Mouse (Mus musculus) heart, embryonic 16.5 days (tissue): ENCODE measurements around the gene Macrod2. TPM values are rescaled to one million over a fixed set of nuclear protein-coding genes. Genes with fewer than 3 reads are reported as not detected.

Source experiments
- ATAC-seq: fragments of 200-750 bp; cut with Nextera tagmentation; replicated peaks from 2 replicates; pipeline ENCODE4 v1.8.0; 2017; ENCODE audit warnings: moderate number of reproducible peaks; ENCODE audit not compliant: insufficient read depth, low FRiP score; ENCODE audit errors: extremely low read depth
- H3K27ac ChIP-seq: fragments of 300-500 bp; sonication (generic); 2 replicates; pipeline ENCODE4 v1.5.1; 2014; ENCODE audit warnings: mild to moderate bottlenecking, low read length, control low read depth, moderate library complexity
- H3K27me3 ChIP-seq: fragments of 300-500 bp; sonication (generic); 2 replicates; pipeline ENCODE4 v1.6.1; 2014; ENCODE audit warnings: low read length, mixed read lengths; ENCODE audit not compliant: control insufficient read depth, insufficient read depth
- H3K36me3 ChIP-seq: fragments of 300-500 bp; sonication (generic); 2 replicates; pipeline ENCODE4 v1.6.1; 2014; ENCODE audit not compliant: control insufficient read depth, insufficient read depth
- H3K4me1 ChIP-seq: fragments of 300-500 bp; sonication (generic); 2 replicates; pipeline ENCODE4 v1.6.1; 2014; ENCODE audit warnings: low read length, mixed read lengths; ENCODE audit not compliant: control insufficient read depth, insufficient read depth
- H3K4me2 ChIP-seq: fragments of 300-500 bp; sonication (generic); 2 replicates; pipeline ENCODE4 v1.6.1; 2014; ENCODE audit warnings: low read depth, mild to moderate bottlenecking, control low read depth, low read length
- H3K4me3 ChIP-seq: fragments of 300-500 bp; sonication (generic); 2 replicates; pipeline ENCODE4 v1.5.1; 2014; ENCODE audit warnings: mild to moderate bottlenecking, control low read depth, low read length
- H3K9ac ChIP-seq: fragments of 300-500 bp; sonication (generic); 2 replicates; pipeline ENCODE4 v1.6.1; 2014; ENCODE audit warnings: low read length, control low read depth
- H3K9me3 ChIP-seq: fragments of 300-500 bp; sonication (generic); replicated peaks from 2 replicates; pipeline ENCODE4 v1.6.1; 2016; ENCODE audit warnings: low read length; ENCODE audit not compliant: control insufficient read depth
- WGBS: fragments of 180-500 bp; shearing (Covaris S2); extraction: QIAGEN DNeasy Blood & Tissue Kit; methylation state at CpG from one replicate; pipeline ENCODE4 v1.1.7; 2014; 5-methylcytosine and 5-hydroxymethylcytosine counted together
- polyA plus RNA-seq: library from polyadenylated mRNA; unstranded; fragments of >200 nt; fragmentation: Nextera tagmentation; extraction: Ambion mirVana; gene quantifications from 2 replicates; pipeline ENCODE4 v1.2.1, GENCODE M21; 2015

Gene Macrod2
- 23.2 and 23.6 TPM in 2 replicates for polyA plus RNA-seq

GRCm38 (mm10) chr2:140395179-140395578, at the start of gene Macrod2:
Gene Macrod2, plus strand, starts transcription at chr2:140395309.
- peaks cover 3% of the 10 kb centered on the region; the same call in 1 of the 2 replicates for H3K27me3 ChIP-seq
- peak within 1 kb of the TSS; percentile 55 for H3K27ac ChIP-seq
- WGBS = 0% methylated on average over 47 of the region's 47 CpGs
- H3K36me3 ChIP-seq = no peaks in the 10 kb centered on the region
- peak within 1 kb of the TSS; percentile 97 for H3K4me2 ChIP-seq
- H3K4me3 ChIP-seq = peak within 1 kb of the TSS; percentile 77
- ATAC-seq = peak; percentile 99
- H3K9me3 ChIP-seq = no peaks in the 10 kb centered on the region
- H3K9ac ChIP-seq = peak within 1 kb of the TSS; percentile 76
- peaks cover 7% of the 10 kb centered on the region for H3K4me1 ChIP-seq

- Histone ChIP-seq H3K9me3 (no peaks in the 10 kb centered on the region), H3K4me3 (no peak overlapping the region), H3K36me3 (no peaks in the 10 kb centered on the region), H3K27me3 (no peaks in the 10 kb centered on the region), H3K4me2 (no peak overlapping the region), H3K9ac (no peak overlapping the region), H3K4me1 (no peaks in the 10 kb centered on the region), H3K27ac (no peak overlapping the region)
- ATAC-seq = no peak
- whole genome bisulfite sequencing = 45% methylated on average over 2 of the region's 2 CpGs
Measured at GRCm38 (mm10) chr2:140359905-140360304, 35.2 kb upstream of the Macrod2 start.

GRCm38 (mm10) chr2:140364804-140365203, 30.3 kb upstream of the Macrod2 start:
- H3K9ac ChIP-seq = no peak overlapping the region
- WGBS = 63% methylated on average over 1 of the region's 1 CpGs
- no peaks in the 10 kb centered on the region for H3K4me1 ChIP-seq
- no peak overlapping the region for H3K4me2 ChIP-seq
- H3K36me3 ChIP-seq = no peaks in the 10 kb centered on the region
- H3K4me3 ChIP-seq = no peak overlapping the region
- no peak for ATAC-seq
- no peak overlapping the region for H3K27ac ChIP-seq
- H3K27me3 ChIP-seq = no peaks in the 10 kb centered on the region
- no peaks in the 10 kb centered on the region for H3K9me3 ChIP-seq

GRCm38 (mm10) chr2:140389525-140389924, 5.6 kb upstream of the Macrod2 start, which contains the start of gene Sel1l2:
Gene Sel1l2, minus strand, starts transcription at chr2:140389706.
- WGBS = 40% methylated on average over 4 of the region's 4 CpGs
- Histone ChIP-seq H3K9ac (no peak within 1 kb of the TSS), H3K9me3 (no peaks in the 10 kb centered on the region), H3K4me2 (no peak within 1 kb of the TSS), H3K4me1 (no peaks in the 10 kb centered on the region), H3K27me3 (no peaks in the 10 kb centered on the region), H3K36me3 (no peaks in the 10 kb centered on the region), H3K4me3 (no peak within 1 kb of the TSS), H3K27ac (no peak within 1 kb of the TSS)
- ATAC-seq = no peak

- Histone ChIP-seq H3K4me3 (peak overlapping the region; percentile 77), H3K9me3 (no peaks in the 10 kb centered on the region), H3K27me3 (peaks cover 3% of the 10 kb centered on the region; the same call in 1 of the 2 replicates), H3K36me3 (no peaks in the 10 kb centered on the region), H3K27ac (peak overlapping the region; percentile 55), H3K4me2 (peak overlapping the region; percentile 97), H3K4me1 (peaks cover 7% of the 10 kb centered on the region), H3K9ac (peak overlapping the region; percentile 76)
- peak; percentile 56 for ATAC-seq
- under 1% methylated on average over 52 of the region's 58 CpGs for WGBS
Measured at GRCm38 (mm10) chr2:140395744-140396231, 679 bp downstream of the Macrod2 start.

GRCm38 (mm10) chr2:140425844-140426243, 30.7 kb downstream of the Macrod2 start:
- Histone ChIP-seq H3K4me1 (no peaks in the 10 kb centered on the region), H3K4me2 (no peak overlapping the region), H3K9me3 (no peaks in the 10 kb centered on the region), H3K27ac (no peak overlapping the region), H3K9ac (no peak overlapping the region), H3K36me3 (no peaks in the 10 kb centered on the region), H3K27me3 (no peaks in the 10 kb centered on the region), H3K4me3 (no peak overlapping the region)
- ATAC-seq = no peak

- H3K9me3 ChIP-seq = no peaks in the 10 kb centered on the region
- H3K4me2 ChIP-seq = no peak overlapping the region
- ATAC-seq = no peak
- H3K27ac ChIP-seq = no peak overlapping the region
- no peak overlapping the region for H3K9ac ChIP-seq
- H3K27me3 ChIP-seq = no peaks in the 10 kb centered on the region
- H3K4me1 ChIP-seq = no peaks in the 10 kb centered on the region
- 11% methylated on average over 4 of the region's 4 CpGs for WGBS
- no peaks in the 10 kb centered on the region for H3K36me3 ChIP-seq
- H3K4me3 ChIP-seq = no peak overlapping the region
Measured at GRCm38 (mm10) chr2:140427283-140427682, 32.2 kb downstream of the Macrod2 start.

GRCm38 (mm10) chr2:140439081-140439480, 44.0 kb downstream of the Macrod2 start:
- H3K36me3 ChIP-seq = no peaks in the 10 kb centered on the region
- ATAC-seq = no peak
- H3K4me2 ChIP-seq = no peak overlapping the region
- H3K4me1 ChIP-seq = no peaks in the 10 kb centered on the region
- H3K9ac ChIP-seq = no peak overlapping the region
- no peak overlapping the region for H3K27ac ChIP-seq
- no peaks in the 10 kb centered on the region for H3K27me3 ChIP-seq
- WGBS = 68% methylated on average over 4 of the region's 4 CpGs
- H3K4me3 ChIP-seq = no peak overlapping the region
- no peaks in the 10 kb centered on the region for H3K9me3 ChIP-seq

- peaks cover 4% of the 10 kb centered on the region for H3K4me1 ChIP-seq
- no peaks in the 10 kb centered on the region for H3K36me3 ChIP-seq
- ATAC-seq = no peak
- H3K9me3 ChIP-seq = no peaks in the 10 kb centered on the region
- 67% methylated on average over 2 of the region's 2 CpGs for WGBS
- H3K4me3 ChIP-seq = no peak overlapping the region
- no peaks in the 10 kb centered on the region for H3K27me3 ChIP-seq
- no peak overlapping the region for H3K9ac ChIP-seq
- H3K4me2 ChIP-seq = no peak overlapping the region
- no peak overlapping the region for H3K27ac ChIP-seq
Measured at GRCm38 (mm10) chr2:140448636-140449035, 53.5 kb downstream of the Macrod2 start.
